Mouse (Mus musculus): ENCODE measurements at regions not wholly inside any gene's neighbourhood (a gene's known extent, or its start where the extent isn't known, plus 50 kb on each side); places are given as distances from the start of the nearest gene placed in this dataset.

DNA sequence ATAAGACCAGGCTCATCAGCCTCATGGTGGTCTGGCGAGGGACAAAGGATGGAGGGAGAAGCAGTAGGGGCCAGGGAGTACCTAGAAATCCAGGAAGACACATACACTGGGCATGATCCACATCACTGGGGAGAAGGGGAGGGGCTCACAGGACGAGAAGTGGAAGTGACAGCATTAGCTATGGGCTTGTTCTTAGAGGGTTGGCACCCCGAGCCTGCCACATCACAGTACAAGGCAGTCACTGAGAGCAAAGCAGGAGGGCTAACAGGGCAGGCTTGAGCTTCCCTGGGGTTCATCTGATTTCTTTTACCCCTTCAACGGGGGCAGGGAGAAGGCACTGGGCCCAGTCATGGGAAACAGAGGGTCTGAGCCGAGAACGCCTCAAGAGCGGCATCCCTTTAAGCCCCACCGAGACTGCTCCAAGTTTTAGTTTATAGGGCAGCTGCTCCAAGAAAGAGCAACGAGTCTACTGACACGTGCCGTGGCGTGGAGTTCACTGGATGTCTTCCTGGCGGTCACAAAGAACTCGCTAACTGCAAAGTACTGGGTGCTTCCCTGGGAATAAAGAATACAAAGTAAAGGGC, 115.1 kb upstream of the Foxn2 start:
- Histone ChIP-seq H3K4me1 (ENCODE audit: control insufficient read depth, insufficient read depth, insufficient read length, low read length) (no peaks in the 10 kb centered on the region), H3K4me3 (ENCODE audit: insufficient read depth, low read depth, low read length) (no peak overlapping the region), H3K27ac (replicated peaks; ENCODE audit: low read depth, low read length) (no peak overlapping the region)

DNA sequence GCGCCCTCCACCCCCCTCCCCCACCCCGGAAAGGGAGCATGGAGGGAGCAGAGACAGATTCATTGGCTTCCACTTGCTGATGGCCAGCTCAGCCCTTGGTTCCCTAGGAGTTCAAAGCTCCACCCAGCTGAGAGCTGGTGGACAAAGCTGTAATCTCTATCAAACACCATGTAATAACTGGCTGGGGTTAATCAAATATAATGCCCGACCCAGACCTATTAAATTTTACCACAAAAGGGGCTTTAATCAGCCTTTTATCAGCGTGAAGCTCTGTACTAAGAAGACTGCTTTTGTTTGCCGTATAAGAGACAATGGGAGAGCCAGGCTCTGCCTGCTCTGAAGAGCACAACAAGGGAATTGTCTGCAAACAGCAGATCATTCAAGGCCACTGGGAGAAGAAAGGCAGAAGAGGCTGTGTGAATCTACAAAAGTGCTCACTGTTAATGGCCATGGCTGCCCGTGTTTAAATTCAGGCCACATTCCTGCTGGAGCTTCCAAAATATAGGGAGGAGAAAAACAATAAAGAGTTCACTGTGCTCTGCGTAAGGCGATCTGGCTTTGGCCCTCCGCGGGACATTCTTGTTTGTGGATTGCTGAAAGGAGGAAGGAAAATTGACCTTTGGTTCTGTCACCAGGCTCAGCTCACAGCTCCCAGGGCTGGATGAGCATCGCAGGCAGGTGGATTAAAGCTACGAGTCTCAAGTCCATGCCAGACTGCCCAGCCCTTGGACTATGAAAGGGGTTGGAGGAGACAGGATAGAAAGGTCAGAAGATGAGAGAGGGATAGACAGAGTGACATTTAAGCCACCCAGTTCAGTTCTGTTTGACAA, 114.4 kb upstream of the Foxn2 start:
- H3K4me1 ChIP-seq (ENCODE audit: control insufficient read depth, insufficient read depth, insufficient read length, low read length), result no peaks in the 10 kb centered on the region
- H3K27ac ChIP-seq (replicated peaks; ENCODE audit: low read depth, low read length), result no peak overlapping the region
- no peak overlapping the region for H3K4me3 ChIP-seq (ENCODE audit: insufficient read depth, low read depth, low read length)

DNA sequence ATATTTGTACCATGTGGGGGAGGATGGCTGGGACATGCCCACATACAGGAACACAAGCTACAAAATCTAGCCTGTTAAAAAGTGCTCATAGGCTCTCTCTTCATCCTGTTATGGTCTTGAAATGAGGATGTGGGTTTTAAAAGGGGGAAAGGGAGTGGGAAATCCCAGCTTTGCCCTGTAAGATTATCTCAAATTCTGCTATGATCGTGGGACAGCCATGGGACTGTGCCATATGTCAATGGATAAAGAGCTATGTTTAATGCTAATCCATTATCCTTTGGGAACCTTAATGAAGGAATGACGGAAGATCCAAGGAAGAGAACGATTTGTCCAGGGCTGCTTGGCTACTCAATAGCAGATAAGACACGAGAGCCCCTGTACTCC, 113.8 kb upstream of the Foxn2 start:
- Histone ChIP-seq H3K27ac (replicated peaks; ENCODE audit: low read depth, low read length) (no peak overlapping the region), H3K4me3 (ENCODE audit: insufficient read depth, low read depth, low read length) (no peak overlapping the region), H3K4me1 (ENCODE audit: control insufficient read depth, insufficient read depth, insufficient read length, low read length) (no peaks in the 10 kb centered on the region)

DNA sequence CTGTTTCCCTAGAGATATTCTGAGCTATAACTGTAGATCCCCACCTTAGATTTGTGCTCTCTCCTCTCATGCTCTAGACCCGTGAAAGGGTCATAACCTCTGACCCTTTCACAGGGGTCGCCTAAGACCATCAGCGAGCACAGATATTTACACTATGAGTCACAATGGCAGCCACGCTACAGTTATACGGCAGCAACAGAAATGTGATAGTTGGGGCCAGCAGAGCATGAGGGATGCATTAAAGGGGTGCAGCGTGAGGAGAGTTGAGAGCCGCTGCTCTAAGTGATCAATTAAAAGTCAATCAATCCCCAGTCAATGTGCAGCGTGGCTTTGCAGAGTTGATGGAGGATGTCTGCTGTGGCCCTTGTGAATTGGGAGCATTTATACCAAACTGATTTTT, 112.7 kb upstream of the Foxn2 start:
- Histone ChIP-seq H3K27ac (replicated peaks; ENCODE audit: low read depth, low read length) (no peak overlapping the region), H3K4me3 (ENCODE audit: insufficient read depth, low read depth, low read length) (no peak overlapping the region), H3K4me1 (ENCODE audit: control insufficient read depth, insufficient read depth, insufficient read length, low read length) (no peaks in the 10 kb centered on the region)

DNA sequence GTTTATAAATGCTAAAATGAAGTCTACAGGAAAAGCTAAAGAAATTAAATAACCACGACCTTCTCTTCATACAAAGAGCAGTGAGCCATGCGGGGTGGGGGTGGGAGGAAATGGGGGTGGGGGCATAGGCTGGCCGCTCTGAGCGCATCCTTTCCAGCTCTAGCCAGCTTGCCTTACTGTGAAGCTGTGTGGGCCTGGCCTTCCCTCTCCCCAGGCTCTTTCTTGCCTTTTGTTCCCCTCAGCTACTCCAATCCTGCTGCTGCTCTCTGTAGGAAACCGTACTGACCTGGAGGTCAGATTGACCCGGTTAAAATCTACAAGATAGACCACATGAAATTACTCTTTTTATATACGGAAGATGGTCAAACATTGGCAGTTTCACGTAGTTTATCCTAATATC, 111.7 kb upstream of the Foxn2 start:
- H3K4me1 ChIP-seq (ENCODE audit: control insufficient read depth, insufficient read depth, insufficient read length, low read length), result peaks cover 2% of the 10 kb centered on the region; the same call in 1 of the 2 replicates
- H3K27ac ChIP-seq (replicated peaks; ENCODE audit: low read depth, low read length), result peak overlapping the region; percentile 3; the same call in 1 of the 2 replicates
- no peak overlapping the region for H3K4me3 ChIP-seq (ENCODE audit: insufficient read depth, low read depth, low read length)

DNA sequence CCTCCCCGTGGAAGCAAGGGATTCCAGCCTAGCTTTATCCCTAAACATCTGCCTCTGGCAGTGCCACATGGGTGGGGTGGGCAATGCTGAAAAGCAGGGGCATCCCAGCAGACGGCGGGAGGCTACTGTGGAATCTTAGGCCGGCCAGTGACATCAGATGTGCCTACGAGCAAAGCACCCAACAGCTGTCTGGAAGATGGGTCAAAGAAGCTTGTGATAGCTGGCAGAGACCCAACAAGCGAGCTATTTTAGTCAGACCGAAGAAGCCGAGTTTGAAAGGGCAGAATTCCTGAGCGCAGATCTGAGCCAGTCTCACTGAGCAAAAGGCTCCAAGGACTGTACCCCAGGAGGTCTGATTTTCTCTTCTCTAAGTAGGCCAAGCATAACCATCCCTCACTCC, 110.8 kb upstream of the Foxn2 start:
- Histone ChIP-seq H3K4me3 (ENCODE audit: insufficient read depth, low read depth, low read length) (no peak overlapping the region), H3K27ac (replicated peaks; ENCODE audit: low read depth, low read length) (no peak overlapping the region), H3K4me1 (ENCODE audit: control insufficient read depth, insufficient read depth, insufficient read length, low read length) (peaks cover 5% of the 10 kb centered on the region)

DNA sequence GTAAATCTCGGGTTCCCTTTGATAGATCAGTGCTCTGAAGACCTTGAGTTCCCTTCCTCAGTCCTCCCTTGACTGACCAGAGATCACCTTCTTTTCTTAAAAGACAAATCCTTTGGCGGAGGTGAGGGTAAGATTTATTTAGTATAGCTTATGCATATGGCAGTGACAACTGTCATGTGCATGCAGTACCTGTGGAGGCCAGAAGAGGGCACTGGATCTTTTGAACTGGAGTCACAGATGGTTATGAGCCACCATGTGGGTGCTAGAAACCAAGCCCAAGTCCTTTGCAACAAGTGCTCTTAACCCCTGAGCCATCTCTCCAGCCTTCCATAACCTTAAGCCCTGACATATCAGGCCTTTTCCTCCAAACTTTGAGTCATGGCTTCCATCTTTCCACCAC, 110.4 kb upstream of the Foxn2 start:
- no peak overlapping the region for H3K27ac ChIP-seq (replicated peaks; ENCODE audit: low read depth, low read length)
- peaks cover 5% of the 10 kb centered on the region for H3K4me1 ChIP-seq (ENCODE audit: control insufficient read depth, insufficient read depth, insufficient read length, low read length)
- H3K4me3 ChIP-seq (ENCODE audit: insufficient read depth, low read depth, low read length), result no peak overlapping the region

DNA sequence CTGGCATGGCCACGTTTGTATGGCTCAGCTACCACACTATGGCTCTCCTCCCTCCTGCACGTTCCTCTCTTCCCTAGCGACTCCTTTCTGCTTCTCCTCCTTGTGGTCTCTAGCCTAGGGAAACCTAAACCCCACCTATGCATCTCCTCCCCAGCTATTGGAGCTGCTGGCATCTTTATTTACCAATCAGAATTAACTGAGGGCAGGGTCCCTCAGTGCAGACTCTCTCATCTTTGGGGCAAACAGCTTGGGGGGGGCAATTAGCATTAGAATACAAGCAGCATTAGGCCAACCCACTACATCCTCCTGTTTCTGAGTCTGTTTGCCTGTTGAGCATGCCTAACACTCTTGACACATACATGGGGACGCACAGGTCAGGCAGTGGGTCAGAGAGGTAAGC, 106.7 kb upstream of the Foxn2 start:
- H3K4me1 ChIP-seq (ENCODE audit: control insufficient read depth, insufficient read depth, insufficient read length, low read length), result peaks cover 11% of the 10 kb centered on the region
- H3K27ac ChIP-seq (replicated peaks; ENCODE audit: low read depth, low read length), result no peak overlapping the region; the same call in 1 of the 2 replicates
- no peak overlapping the region for H3K4me3 ChIP-seq (ENCODE audit: insufficient read depth, low read depth, low read length)

DNA sequence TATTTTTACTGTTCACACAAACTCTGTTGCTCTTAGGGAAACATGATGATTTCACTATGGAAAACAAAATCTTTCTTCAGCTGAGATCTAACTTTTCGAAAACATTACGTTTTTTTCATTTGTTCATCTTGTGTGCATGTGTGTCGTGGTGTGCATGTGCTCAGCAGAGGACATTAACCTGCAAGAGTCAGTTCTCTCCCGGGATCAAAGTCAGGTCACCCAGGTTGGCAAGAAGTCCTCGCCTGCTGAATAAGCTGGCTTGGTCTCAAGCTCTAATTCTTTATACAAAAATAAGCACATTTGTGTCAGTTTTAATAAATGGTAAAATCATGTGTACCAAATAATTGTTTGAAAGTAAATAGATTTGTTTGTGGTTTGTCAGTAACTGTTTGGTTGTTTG, 105.2 kb upstream of the Foxn2 start:
- H3K4me3 ChIP-seq (ENCODE audit: insufficient read depth, low read depth, low read length), result no peak overlapping the region
- H3K4me1 ChIP-seq (ENCODE audit: control insufficient read depth, insufficient read depth, insufficient read length, low read length), result peaks cover 11% of the 10 kb centered on the region
- H3K27ac ChIP-seq (replicated peaks; ENCODE audit: low read depth, low read length), result peak overlapping the region; percentile 68; the same call in 1 of the 2 replicates

DNA sequence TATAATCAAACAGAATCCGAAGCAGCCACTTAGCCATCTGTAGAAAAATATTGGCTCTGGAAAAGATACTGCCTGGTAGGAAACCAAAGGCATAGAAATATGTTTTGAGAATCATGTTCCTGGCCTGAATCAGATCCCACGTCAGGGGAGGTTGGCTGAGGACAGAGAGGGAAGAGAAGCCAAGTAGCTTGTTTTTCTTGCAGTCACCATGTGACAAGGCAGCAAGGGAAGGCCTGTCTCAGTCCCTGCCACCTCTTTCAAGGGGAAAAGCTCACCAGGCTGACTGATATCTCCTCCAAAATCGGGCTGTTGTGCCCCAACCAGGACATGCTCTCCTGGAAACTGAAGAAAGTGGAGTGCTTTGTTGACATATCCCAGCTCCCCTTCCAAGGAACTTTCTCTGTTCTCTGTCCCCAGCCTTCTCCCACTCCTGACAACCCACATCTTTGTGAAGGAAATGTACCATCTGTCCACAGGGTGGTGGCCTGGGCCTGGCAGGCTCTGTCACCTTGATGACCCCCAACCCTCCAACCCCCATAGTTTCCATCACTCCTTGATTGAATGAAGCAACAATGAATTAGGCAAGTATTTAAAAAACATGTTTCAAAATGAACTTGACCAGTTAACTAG, 104.3 kb upstream of the Foxn2 start:
- Histone ChIP-seq H3K27ac (replicated peaks; ENCODE audit: low read depth, low read length) (peak overlapping the region; percentile 95), H3K4me1 (ENCODE audit: control insufficient read depth, insufficient read depth, insufficient read length, low read length) (peaks cover 14% of the 10 kb centered on the region), H3K4me3 (ENCODE audit: insufficient read depth, low read depth, low read length) (no peak overlapping the region)

DNA sequence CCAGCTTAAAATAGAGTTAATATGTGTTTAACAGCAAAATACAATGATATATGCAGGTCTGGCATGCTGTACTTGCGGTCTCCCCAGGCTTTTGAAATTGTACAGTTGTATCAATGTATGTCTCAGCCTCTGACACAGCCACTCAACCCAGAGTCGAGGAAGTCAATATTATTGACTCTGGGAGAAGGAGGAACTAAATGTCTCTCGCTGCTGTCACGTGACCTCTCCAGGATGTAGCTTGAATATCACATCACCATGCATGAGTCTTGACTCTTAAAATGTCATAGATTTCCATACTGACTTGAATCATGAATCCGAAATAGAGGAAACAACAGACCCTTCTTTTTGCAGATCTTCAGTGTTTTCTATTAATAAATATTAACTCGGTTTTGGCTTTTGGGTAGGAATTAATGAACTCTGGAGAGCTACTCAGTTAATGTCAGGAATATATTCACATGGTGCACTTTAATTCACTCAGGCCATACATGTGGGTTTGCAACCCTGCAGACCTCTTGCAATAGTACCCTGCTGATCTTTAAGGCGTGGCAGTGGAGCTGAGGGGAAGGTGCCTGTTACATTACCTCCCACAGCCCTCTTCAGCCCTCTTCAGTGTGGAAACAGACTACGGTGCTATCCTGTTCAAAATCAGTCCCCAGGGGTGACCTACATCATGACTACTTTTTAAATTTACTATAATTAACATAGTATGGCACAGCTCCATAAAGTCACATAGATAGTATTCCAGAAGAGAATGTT, 102.7 kb upstream of the Foxn2 start:
- peak overlapping the region; percentile 38; the same call in 1 of the 2 replicates for H3K27ac ChIP-seq (replicated peaks; ENCODE audit: low read depth, low read length)
- H3K4me3 ChIP-seq (ENCODE audit: insufficient read depth, low read depth, low read length), result no peak overlapping the region
- peaks cover 14% of the 10 kb centered on the region for H3K4me1 ChIP-seq (ENCODE audit: control insufficient read depth, insufficient read depth, insufficient read length, low read length)

DNA sequence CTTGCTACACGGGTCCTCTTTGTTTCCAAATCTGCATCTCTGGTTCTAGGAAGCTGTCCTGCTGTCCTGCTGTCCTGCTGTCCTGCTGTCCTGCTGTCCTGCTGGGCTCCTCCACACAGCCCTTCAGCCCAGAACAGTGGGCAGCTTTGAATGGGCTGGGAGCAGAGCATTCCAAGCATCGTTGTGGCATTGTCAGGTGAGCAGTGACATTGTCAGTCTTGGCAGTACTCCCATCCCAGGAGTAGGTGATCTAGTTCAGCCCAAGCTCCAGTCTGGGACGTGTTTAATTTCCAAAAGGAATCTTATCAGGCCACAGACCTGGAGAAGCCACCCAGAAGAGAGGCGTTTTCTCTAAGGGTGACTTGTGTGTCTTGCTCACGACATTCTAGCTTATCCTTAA, 99.4 kb upstream of the Foxn2 start:
- Histone ChIP-seq H3K27ac (replicated peaks; ENCODE audit: low read depth, low read length) (peak overlapping the region; percentile 45), H3K4me3 (ENCODE audit: insufficient read depth, low read depth, low read length) (no peak overlapping the region), H3K4me1 (ENCODE audit: control insufficient read depth, insufficient read depth, insufficient read length, low read length) (peaks cover 5% of the 10 kb centered on the region)

DNA sequence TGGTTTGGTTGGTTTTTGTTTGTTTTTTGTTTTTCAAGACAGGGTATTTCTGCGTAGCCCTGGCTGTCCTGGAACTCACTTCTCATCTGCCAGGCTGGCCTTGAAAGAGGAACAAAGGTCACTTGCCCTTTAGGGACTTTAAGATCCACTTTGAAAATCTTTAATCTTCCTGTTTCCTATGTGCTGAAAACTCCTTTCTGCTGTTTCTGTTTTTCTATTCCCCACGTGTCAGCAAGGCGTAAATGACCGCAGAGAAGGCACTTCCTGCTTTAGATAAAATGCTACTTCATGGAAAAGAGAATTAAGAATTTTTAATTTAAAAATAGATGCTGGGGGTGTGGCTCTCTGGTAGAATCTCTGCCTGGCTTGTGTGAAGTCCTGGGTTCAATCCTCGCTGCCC, 98.9 kb upstream of the Foxn2 start:
- Histone ChIP-seq H3K27ac (replicated peaks; ENCODE audit: low read depth, low read length) (no peak overlapping the region), H3K4me3 (ENCODE audit: insufficient read depth, low read depth, low read length) (no peak overlapping the region), H3K4me1 (ENCODE audit: control insufficient read depth, insufficient read depth, insufficient read length, low read length) (peaks cover 2% of the 10 kb centered on the region; the same call in 1 of the 2 replicates)

DNA sequence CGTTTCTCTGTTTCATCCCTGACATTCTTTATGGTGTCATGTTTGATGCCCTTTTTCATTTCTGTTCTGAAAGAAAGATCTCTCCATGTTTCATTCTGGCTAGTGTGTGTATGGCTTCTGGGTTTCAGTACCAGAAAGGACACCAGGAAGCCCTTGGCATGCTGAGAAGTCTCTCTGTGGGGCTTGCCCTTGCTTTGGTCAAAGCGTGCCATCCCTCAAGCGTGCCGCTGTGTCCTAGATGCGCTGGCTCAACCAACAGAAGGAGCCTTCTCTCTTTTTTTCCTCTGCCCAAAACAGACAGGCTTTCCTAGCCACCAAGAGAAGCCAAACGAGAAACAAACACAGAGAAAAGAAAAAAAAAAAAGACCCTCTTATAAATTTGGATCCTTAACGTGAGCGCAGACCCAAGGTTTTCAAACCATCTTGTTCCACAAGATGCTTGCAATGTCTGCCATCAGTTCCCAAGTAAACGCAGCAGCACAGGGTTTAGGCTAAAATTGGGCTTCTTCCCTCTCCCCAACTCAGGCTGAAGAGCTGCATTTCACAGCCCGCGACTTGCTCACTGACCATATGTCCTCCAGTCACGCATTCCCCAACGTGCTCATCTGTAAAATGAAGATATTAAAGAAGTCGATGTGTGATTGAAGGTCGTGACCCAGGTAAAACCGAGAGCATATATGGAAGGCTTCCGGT, 97.3 kb upstream of the Foxn2 start:
- Histone ChIP-seq H3K4me1 (ENCODE audit: control insufficient read depth, insufficient read depth, insufficient read length, low read length) (peaks cover 2% of the 10 kb centered on the region; the same call in 1 of the 2 replicates), H3K4me3 (ENCODE audit: insufficient read depth, low read depth, low read length) (no peak overlapping the region), H3K27ac (replicated peaks; ENCODE audit: low read depth, low read length) (no peak overlapping the region)

DNA sequence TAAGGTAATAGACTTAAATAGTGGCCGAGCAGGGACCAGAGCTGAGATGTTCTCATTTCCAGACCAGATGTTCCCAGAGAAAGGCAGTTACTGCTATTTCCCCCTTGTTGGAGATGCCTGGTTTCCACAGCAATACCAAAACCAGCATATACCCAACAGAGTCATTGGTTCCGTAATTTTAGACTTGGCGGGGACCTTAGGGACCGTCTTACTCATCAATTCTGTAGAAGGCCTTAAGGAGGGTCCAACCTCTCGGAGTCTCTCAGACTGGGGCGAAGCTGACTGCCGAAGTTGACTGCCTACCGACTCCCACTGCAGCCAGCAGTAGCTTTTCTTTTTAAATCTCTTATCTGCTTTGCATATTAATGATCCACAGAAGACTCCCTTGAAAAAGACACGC, 95.1 kb upstream of the Foxn2 start:
- H3K27ac ChIP-seq (replicated peaks; ENCODE audit: low read depth, low read length), result no peak overlapping the region
- H3K4me1 ChIP-seq (ENCODE audit: control insufficient read depth, insufficient read depth, insufficient read length, low read length), result peaks cover 2% of the 10 kb centered on the region; the same call in 1 of the 2 replicates
- no peak overlapping the region for H3K4me3 ChIP-seq (ENCODE audit: insufficient read depth, low read depth, low read length)
